Mouse (Mus musculus) stomach, embryonic 14.5 days (tissue): ENCODE measurements around the gene Lsm4. TPM values are rescaled to one million over a fixed set of nuclear protein-coding genes. Genes with fewer than 3 reads are reported as not detected.

ENCODE experiments used
- ATAC-seq: fragments of 200-750 bp; cut with Nextera tagmentation; 2 replicates; pipeline ENCODE4 v1.8.0; 2017; ENCODE audit warnings: low read depth, moderate TSS enrichment; ENCODE audit not compliant: insufficient number of reproducible peaks, insufficient read depth, low FRiP score
- H3K27ac ChIP-seq: fragments of 300-500 bp; sonication (generic); 2 replicates; pipeline ENCODE4 v1.5.1; 2014; ENCODE audit warnings: mild to moderate bottlenecking, low read length, moderate library complexity, mixed read lengths
- H3K27me3 ChIP-seq: fragments of 300-500 bp; sonication (generic); 2 replicates; pipeline ENCODE4 v1.6.1; 2014; ENCODE audit warnings: low read length, control low read depth, mixed read lengths; ENCODE audit not compliant: control insufficient read depth, insufficient read depth
- H3K36me3 ChIP-seq: fragments of 300-500 bp; sonication (generic); 2 replicates; pipeline ENCODE4 v1.6.1; 2014; ENCODE audit warnings: mild to moderate bottlenecking, control low read depth, low read length, moderate library complexity, mixed read lengths; ENCODE audit not compliant: control insufficient read depth, insufficient read depth
- H3K4me1 ChIP-seq: fragments of 300-500 bp; sonication (generic); 2 replicates; pipeline ENCODE4 v1.6.1; 2014; ENCODE audit warnings: low read length, control low read depth, mixed read lengths; ENCODE audit not compliant: control insufficient read depth, insufficient read depth
- H3K4me2 ChIP-seq: fragments of 300-500 bp; sonication (generic); replicated peaks from 2 replicates; pipeline ENCODE4 v1.6.1; 2014; ENCODE audit warnings: low read depth, low read length, control low read depth
- H3K4me3 ChIP-seq: fragments of 300-500 bp; sonication (generic); 2 replicates; pipeline ENCODE4 v1.5.1; 2014; ENCODE audit warnings: low read depth, low read length, control low read depth
- H3K9ac ChIP-seq: fragments of 300-500 bp; sonication (generic); replicated peaks from 2 replicates; pipeline ENCODE4 v1.6.1; 2014; ENCODE audit warnings: low read depth, mild to moderate bottlenecking, control low read depth, low read length, moderate library complexity, mixed read lengths
- H3K9me3 ChIP-seq: fragments of 300-500 bp; sonication (generic); 2 replicates; pipeline ENCODE4 v1.6.1; 2016; ENCODE audit warnings: low read depth, low read length, control low read depth; ENCODE audit not compliant: control insufficient read depth
- WGBS: fragments of 180-500 bp; shearing (Covaris S2); extraction: QIAGEN DNeasy Blood & Tissue Kit; methylation state at CpG from one replicate; pipeline ENCODE4 v1.1.7; 2014; 5-methylcytosine and 5-hydroxymethylcytosine counted together
- polyA plus RNA-seq: library from polyadenylated mRNA; unstranded; fragments of >200 nt; fragmentation: Nextera tagmentation; extraction: Ambion mirVana; gene quantifications from 2 replicates; pipeline ENCODE4 v1.2.1, GENCODE M21; 2014

Gene Lsm4
- polyA plus RNA-seq, 1 experiment from 2014 or later, result 244 TPM

- peaks cover 24% of the 10 kb centered on the region for H3K4me1 ChIP-seq
- no peak for ATAC-seq
- peaks cover 12% of the 10 kb centered on the region; the same call in 1 of the 2 replicates for H3K36me3 ChIP-seq
- no peak overlapping the region for H3K4me2 ChIP-seq
- H3K4me3 ChIP-seq, result no peak overlapping the region
- WGBS, result 89% methylated on average over 15 of the region's 15 CpGs
- no peak overlapping the region for H3K9ac ChIP-seq
- H3K27me3 ChIP-seq, result no peaks in the 10 kb centered on the region
- H3K9me3 ChIP-seq, result no peaks in the 10 kb centered on the region
- H3K27ac ChIP-seq, result no peak overlapping the region
Observed at GRCm38 (mm10) chr8:70677451-70678080, 4.5 kb downstream of the Lsm4 start.

DNA sequence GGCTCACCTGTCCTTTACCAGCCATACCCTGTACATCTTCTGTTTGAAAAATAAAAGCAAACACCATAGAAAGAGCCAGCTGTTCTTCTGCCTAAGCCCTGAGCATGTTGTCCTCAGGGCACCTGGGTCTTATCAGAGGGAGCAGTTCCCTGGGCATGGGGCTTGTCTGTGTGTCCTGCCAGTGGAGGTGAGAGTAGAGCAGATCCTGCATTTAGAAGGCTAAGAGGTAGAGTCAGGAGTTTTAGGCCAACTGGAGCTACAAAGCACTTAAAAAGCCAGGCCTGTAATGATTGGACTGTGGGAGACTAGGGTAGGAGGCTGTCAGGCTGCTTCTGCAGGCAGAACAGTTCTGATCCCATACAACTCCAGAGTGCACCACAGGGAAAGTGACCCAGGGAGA, 5.6 kb downstream of the Lsm4 start:
- Histone ChIP-seq H3K4me1 (peaks cover 26% of the 10 kb centered on the region), H3K27me3 (no peaks in the 10 kb centered on the region), H3K9ac (no peak overlapping the region), H3K27ac (no peak overlapping the region), H3K4me3 (no peak overlapping the region), H3K4me2 (no peak overlapping the region), H3K36me3 (peaks cover 12% of the 10 kb centered on the region; the same call in 1 of the 2 replicates), H3K9me3 (no peaks in the 10 kb centered on the region)
- no peak for ATAC-seq

GRCm38 (mm10) chr8:70679404-70679803, 6.4 kb downstream of the Lsm4 start:
- Histone ChIP-seq H3K4me2 (no peak overlapping the region), H3K4me1 (peaks cover 19% of the 10 kb centered on the region), H3K4me3 (no peak overlapping the region), H3K9me3 (no peaks in the 10 kb centered on the region), H3K27ac (no peak overlapping the region), H3K9ac (no peak overlapping the region), H3K27me3 (no peaks in the 10 kb centered on the region), H3K36me3 (peaks cover 12% of the 10 kb centered on the region; the same call in 1 of the 2 replicates)
- WGBS, result 90% methylated on average over 4 of the region's 4 CpGs
- ATAC-seq, result no peak

DNA sequence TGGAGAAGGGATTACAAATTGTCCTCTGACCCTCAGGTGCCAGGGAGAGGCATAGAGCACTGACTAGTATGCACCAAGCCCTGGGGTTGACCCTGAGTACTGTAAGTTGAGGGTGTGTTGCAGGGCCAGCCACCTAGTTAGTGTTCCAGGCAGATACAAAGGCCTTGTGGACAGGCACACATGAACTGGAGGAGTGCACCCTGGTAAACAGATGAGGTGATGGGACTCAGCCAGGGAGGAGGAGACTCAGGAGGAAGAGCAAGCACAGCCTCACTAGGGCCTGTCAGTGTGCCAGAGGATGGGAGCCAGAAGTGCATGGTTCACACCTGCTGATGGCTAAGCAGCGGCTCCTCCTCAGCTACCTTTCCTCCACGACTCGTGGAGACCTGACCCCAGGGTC, 7.0 kb downstream of the Lsm4 start:
- Histone ChIP-seq H3K36me3 (peaks cover 12% of the 10 kb centered on the region; the same call in 1 of the 2 replicates), H3K27ac (no peak overlapping the region), H3K9ac (no peak overlapping the region), H3K9me3 (no peaks in the 10 kb centered on the region), H3K4me2 (no peak overlapping the region), H3K4me1 (peaks cover 13% of the 10 kb centered on the region; the same call in 1 of the 2 replicates), H3K4me3 (no peak overlapping the region), H3K27me3 (no peaks in the 10 kb centered on the region)
- ATAC-seq, result no peak
- WGBS, result 68% methylated on average over 3 of the region's 3 CpGs

DNA sequence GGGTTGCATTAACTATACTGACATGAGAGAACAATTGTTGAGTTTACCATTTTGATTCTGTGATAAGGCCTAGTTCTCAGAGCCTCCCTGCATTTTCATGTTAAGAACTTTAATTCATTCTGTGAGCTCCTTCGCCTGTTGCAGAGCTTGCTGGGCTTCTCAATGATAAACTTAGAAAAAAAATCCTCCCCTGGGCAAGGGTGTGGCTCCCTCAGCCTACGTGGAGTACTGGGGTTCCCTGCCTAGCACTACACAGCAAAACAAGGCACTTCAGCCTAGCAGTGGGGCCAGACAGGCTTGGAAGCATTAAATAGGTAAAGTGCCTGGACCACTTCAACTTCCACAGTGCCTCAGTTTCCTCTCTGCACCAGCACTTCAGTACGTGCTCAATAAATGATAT, 8.4 kb downstream of the Lsm4 start:
- ATAC-seq, result no peak
- no peak overlapping the region for H3K4me2 ChIP-seq
- peaks cover 13% of the 10 kb centered on the region; the same call in 1 of the 2 replicates for H3K4me1 ChIP-seq
- H3K9ac ChIP-seq, result no peak overlapping the region
- no peak overlapping the region for H3K27ac ChIP-seq
- no peaks in the 10 kb centered on the region for H3K27me3 ChIP-seq
- H3K9me3 ChIP-seq, result no peaks in the 10 kb centered on the region
- H3K4me3 ChIP-seq, result no peak overlapping the region
- 64% methylated on average over 3 of the region's 3 CpGs for WGBS
- peaks cover 10% of the 10 kb centered on the region; the same call in 1 of the 2 replicates for H3K36me3 ChIP-seq

DNA sequence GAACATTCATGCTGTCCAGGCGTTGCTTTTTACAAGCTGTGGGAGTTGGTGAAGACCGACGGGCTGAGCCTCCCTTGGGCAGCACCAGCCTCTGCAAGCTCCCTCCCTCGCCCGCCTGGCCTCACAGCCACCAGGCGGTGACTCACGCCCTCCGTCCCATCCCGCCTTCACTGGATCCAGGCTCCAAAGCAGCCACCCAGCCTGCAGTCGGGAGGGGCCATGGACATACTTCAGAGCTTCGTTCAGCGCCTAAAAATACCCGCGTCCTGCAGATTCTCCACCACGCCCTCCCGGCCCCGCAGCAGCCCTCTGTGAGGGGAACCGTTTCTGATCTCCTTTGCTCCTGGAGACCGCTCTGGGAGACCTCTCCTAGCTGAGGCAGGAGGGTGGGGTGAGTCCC, 9.1 kb downstream of the Lsm4 start:
- Histone ChIP-seq H3K9ac (peak overlapping the region; percentile 30; the same call in 1 of the 2 replicates), H3K27ac (peak overlapping the region; percentile 61; the same call in 1 of the 2 replicates), H3K9me3 (no peaks in the 10 kb centered on the region), H3K36me3 (peaks cover 8% of the 10 kb centered on the region; the same call in 1 of the 2 replicates), H3K4me1 (peaks cover 13% of the 10 kb centered on the region; the same call in 1 of the 2 replicates), H3K4me2 (peak overlapping the region; percentile 39), H3K27me3 (no peaks in the 10 kb centered on the region), H3K4me3 (no peak overlapping the region)
- 2% methylated on average over 19 of the region's 19 CpGs for WGBS
- peak; percentile 58 for ATAC-seq

DNA sequence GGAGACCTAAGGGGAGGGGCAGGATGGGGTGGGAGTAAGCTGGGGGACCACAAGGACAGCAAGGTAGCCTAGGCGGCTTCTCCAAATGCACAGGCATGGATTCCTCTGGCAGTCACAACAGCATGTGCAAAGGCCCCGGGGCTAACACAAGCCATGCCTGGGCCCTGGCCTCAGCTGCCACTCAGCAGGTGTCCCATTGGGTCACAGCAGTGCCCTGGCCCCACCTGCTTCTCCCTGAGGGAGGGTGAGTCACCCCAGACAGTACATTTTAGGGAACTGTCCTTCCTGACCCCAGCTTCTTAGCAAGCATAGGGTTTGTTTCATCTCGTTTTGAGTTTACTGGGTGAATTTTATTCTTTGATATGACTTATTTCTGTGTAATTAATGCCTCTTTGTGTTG, 9.6 kb downstream of the Lsm4 start:
- peak overlapping the region; percentile 39 for H3K4me2 ChIP-seq
- ATAC-seq, result no peak
- WGBS, result 63% methylated on average over 3 of the region's 3 CpGs

DNA sequence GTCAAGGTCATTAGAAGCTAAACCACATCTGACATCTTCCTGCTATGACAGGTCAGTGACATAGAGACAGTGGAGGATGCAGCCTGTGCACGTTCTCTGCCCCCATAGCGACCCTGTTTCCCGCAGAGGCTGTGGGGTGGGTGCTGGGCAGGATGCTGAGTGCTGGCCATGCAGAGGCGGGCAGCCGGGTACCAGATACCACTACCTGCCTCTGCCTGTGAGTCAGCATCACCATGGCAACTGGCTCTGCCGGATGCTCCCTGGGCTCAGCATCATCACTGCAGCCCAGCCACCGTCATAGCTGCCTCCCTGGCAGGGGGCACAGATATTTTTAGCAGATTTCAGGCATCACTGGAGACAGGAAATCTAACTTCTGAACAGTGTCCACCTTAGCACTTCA, 11.2 kb downstream of the Lsm4 start:
- Histone ChIP-seq H3K36me3 (no peaks in the 10 kb centered on the region), H3K4me3 (no peak overlapping the region), H3K27ac (no peak overlapping the region), H3K4me1 (peaks cover 13% of the 10 kb centered on the region; the same call in 1 of the 2 replicates), H3K9me3 (no peaks in the 10 kb centered on the region), H3K4me2 (no peak overlapping the region), H3K27me3 (no peaks in the 10 kb centered on the region), H3K9ac (no peak overlapping the region)
- WGBS, result 44% methylated on average over 7 of the region's 7 CpGs
- ATAC-seq, result no peak

More for the DNA sequence above, 9.6 kb downstream of the Lsm4 start:
- Histone ChIP-seq H3K9ac (no peak overlapping the region), H3K27ac (peak overlapping the region; percentile 61; the same call in 1 of the 2 replicates), H3K9me3 (no peaks in the 10 kb centered on the region), H3K36me3 (peaks cover 8% of the 10 kb centered on the region; the same call in 1 of the 2 replicates), H3K4me3 (no peak overlapping the region), H3K4me1 (peaks cover 13% of the 10 kb centered on the region; the same call in 1 of the 2 replicates), H3K27me3 (no peaks in the 10 kb centered on the region)
